Mouse (Mus musculus) layer of hippocampus, postnatal 14 days (tissue): Measurements from ENCODE around the gene Adh7. TPM values are rescaled to one million over a fixed set of nuclear protein-coding genes. Genes with fewer than 3 reads are reported as not detected.

ENCODE experiments used
- DNase-seq, 2 experiments: peaks; one replicate each; pipeline ENCODE4 v3.0.0; 2021 to 2022; ENCODE audit warnings: low spot score in 2 of 2, mixed read lengths in 1 of 2
- total RNA-seq, 2 experiments: library from RNA; stranded (reverse); gene quantifications; 2 replicates each; pipeline ENCODE4 v1.2.3; 2021

The Adh7 gene
- total RNA-seq, 2 experiments from 2014 or later, result 0.09 TPM; not detected in 1

- DNase-seq, result peak in 1 of 2 experiments; percentile 63
Observed at GRCm38 (mm10) chr3:138222952-138223351, 5.4 kb downstream of the Adh7 start.

- DNase-seq, result no peak
Observed at GRCm38 (mm10) chr3:138224363-138224954, 6.9 kb downstream of the Adh7 start.

GRCm38 (mm10) chr3:138225331-138225730 lies 7.8 kb downstream of the Adh7 start:
- DNase-seq, result no peak

GRCm38 (mm10) chr3:138225853-138226252 lies 8.3 kb downstream of the Adh7 start:
- DNase-seq, result no peak

GRCm38 (mm10) chr3:138226476-138226875 lies 8.9 kb downstream of the Adh7 start:
- DNase-seq, result no peak

GRCm38 (mm10) chr3:138227082-138227481 lies 9.5 kb downstream of the Adh7 start:
- no peak for DNase-seq

GRCm38 (mm10) chr3:138227782-138228181 lies 10.2 kb downstream of the Adh7 start:
- no peak for DNase-seq

GRCm38 (mm10) chr3:138229448-138229847 lies 11.9 kb downstream of the Adh7 start:
- no peak for DNase-seq

GRCm38 (mm10) chr3:138230266-138230665 lies 12.7 kb downstream of the Adh7 start:
- DNase-seq, result no peak

GRCm38 (mm10) chr3:138231531-138231930 lies 14.0 kb downstream of the Adh7 start:
- no peak for DNase-seq

GRCm38 (mm10) chr3:138236546-138237163 lies 19.1 kb downstream of the Adh7 start:
- no peak for DNase-seq

GRCm38 (mm10) chr3:138238046-138238445 lies 20.5 kb downstream of the Adh7 start:
- DNase-seq, result no peak

- no peak for DNase-seq
Observed at GRCm38 (mm10) chr3:138239461-138239860, 21.9 kb downstream of the Adh7 start.

GRCm38 (mm10) chr3:138240411-138240810 lies 22.9 kb downstream of the Adh7 start:
- no peak for DNase-seq

- DNase-seq, result no peak
Observed at GRCm38 (mm10) chr3:138240942-138241341, 23.4 kb downstream of the Adh7 start.

GRCm38 (mm10) chr3:138241371-138241770 lies 23.8 kb downstream of the Adh7 start:
- DNase-seq, result no peak

- no peak for DNase-seq
Observed at GRCm38 (mm10) chr3:138242021-138242726, 24.6 kb downstream of the Adh7 start.

GRCm38 (mm10) chr3:138242933-138243332 lies 25.4 kb downstream of the Adh7 start:
- no peak for DNase-seq

GRCm38 (mm10) chr3:138244338-138244874 lies 26.8 kb downstream of the Adh7 start:
- no peak for DNase-seq

- no peak for DNase-seq
Observed at GRCm38 (mm10) chr3:138246511-138247020, 29.0 kb downstream of the Adh7 start.

GRCm38 (mm10) chr3:138247241-138247640 lies 29.7 kb downstream of the Adh7 start:
- no peak for DNase-seq

- DNase-seq, result no peak
Observed at GRCm38 (mm10) chr3:138248011-138248410, 30.5 kb downstream of the Adh7 start.
